ENCODE assay signal across 19 mouse cellular contexts in genomic region chr7:142678611-142679010, GRCm38 (mm10). TPM values are rescaled to one million over a fixed set of nuclear protein-coding genes. Genes with fewer than 3 reads are reported as not detected.
DNase-seq lines count a peak whose midpoint lies in the region; ATAC-seq lines count a peak whose summit lies in the region.
"Had no signal": no experiment of that assay in that cellular context is flagged by ENCODE, and none has a peak within 500 bp of the region (broad histone marks: within the 10 kb centered on the region; RNA-seq: fewer than 3 reads in every experiment).

No protein-coding gene starts in this region.

- 0 out of 2 replicates have a peak, but pooled peaks cover 3% of the 10 kb centered on the region for H3K4me1 ChIP-seq in kidney, embryonic 15.5 days
- no peaks in the 10 kb centered on the region for H3K4me1 ChIP-seq in hindbrain, embryonic 11.5 days (replicated peaks; ENCODE audit: control insufficient read depth, insufficient read depth, low read length)
- H3K4me1 ChIP-seq: megakaryocyte, embryonic 14.5 days had no signal

- no peaks in the 10 kb centered on the region for H3K27me3 ChIP-seq in kidney, embryonic 15.5 days
- H3K27me3 ChIP-seq in hindbrain, embryonic 11.5 days (ENCODE audit: control insufficient read depth, insufficient read depth, low read length), result no peaks in the 10 kb centered on the region

- H3K4me2 ChIP-seq in kidney, embryonic 15.5 days, result no peak overlapping the region
- H3K4me2 ChIP-seq in hindbrain, embryonic 11.5 days (replicated peaks; ENCODE audit: low read depth, low read length), result no peak overlapping the region

- DNase-seq in adrenal gland, adult 2 months, result peak; percentile 85
- no peak for DNase-seq in adrenal gland, postnatal 4 days (ENCODE audit: low spot score in 2 of 2)
- peak; percentile 44 for DNase-seq in kidney, adult 11 months
- DNase-seq in adrenal gland, adult 8-10 months, result peak; percentile 65
- peak; percentile 64 for DNase-seq in gastrocnemius, postnatal 25 days
- no peak for DNase-seq in hindbrain, embryonic 11.5 days (ENCODE audit: low spot score)
- no peak for DNase-seq in spleen, postnatal 10 days (ENCODE audit: low spot score in 2 of 2)
- DNase-seq: cerebellum, adult 9-11 months; forebrain, postnatal 0 days; liver, postnatal 0 days; lung, postnatal 14 days; right cerebral cortex, adult 18-20 months had no signal

- no peak overlapping the region for H3K9ac ChIP-seq in kidney, embryonic 15.5 days
- H3K9ac ChIP-seq in hindbrain, embryonic 11.5 days (ENCODE audit: low read depth, low read length), result no peak overlapping the region
- H3K9ac ChIP-seq: forebrain, postnatal 0 days; liver, postnatal 0 days had no signal

- no peaks in the 10 kb centered on the region for H3K36me3 ChIP-seq in kidney, embryonic 15.5 days
- H3K36me3 ChIP-seq in hindbrain, embryonic 11.5 days (ENCODE audit: control insufficient read depth, insufficient read depth, low read length), result no peaks in the 10 kb centered on the region

- no peak overlapping the region for H3K4me3 ChIP-seq in kidney, embryonic 15.5 days (replicated peaks)
- no peak overlapping the region for H3K4me3 ChIP-seq in hindbrain, embryonic 11.5 days (ENCODE audit: low read depth, low read length)
- H3K4me3 ChIP-seq: megakaryocyte, embryonic 14.5 days had no signal

- 91% methylated on average over 3 of the region's 3 CpGs for WGBS in kidney, embryonic 15.5 days
- 86% methylated on average over 3 of the region's 3 CpGs for WGBS in hindbrain, embryonic 11.5 days

- H3K27ac ChIP-seq in kidney, embryonic 15.5 days, result no peak overlapping the region
- H3K27ac ChIP-seq in hindbrain, embryonic 11.5 days (ENCODE audit: low read depth, low read length), result no peak overlapping the region
- H3K27ac ChIP-seq: stomach, postnatal 0 days had no signal

- H3K9me3 ChIP-seq in kidney, embryonic 15.5 days (replicated peaks), result no peaks in the 10 kb centered on the region
- H3K9me3 ChIP-seq in hindbrain, embryonic 11.5 days (ENCODE audit: control insufficient read depth, low read length), result no peaks in the 10 kb centered on the region
- H3K9me3 ChIP-seq: megakaryocyte, embryonic 14.5 days had no signal

- ATAC-seq in kidney, embryonic 15.5 days (replicated peaks; ENCODE audit: low FRiP score), result no peak
- no peak for ATAC-seq in hindbrain, embryonic 11.5 days (ENCODE audit: low FRiP score)
- ATAC-seq: forebrain, postnatal 0 days; liver, postnatal 0 days; midbrain, embryonic 16.5 days had no signal

RNA-seq across cellular contexts. Expression of gene Gm49394, which starts 8.9 kb away (rescaled TPM):
- not detected for total RNA-seq in adrenal gland, adult 2 months (2021)
- not detected in 2 replicates for polyA plus RNA-seq in adrenal gland, adult 2 months (2012; rRNA removed)
- under 1 TPM in 1 of 2 experiments, not detected in 1; 0.11 TPM for total RNA-seq in adrenal gland, postnatal 4 days (2021)
- not detected in 2 replicates for polyA plus RNA-seq in kidney, embryonic 15.5 days (2015; fragmentation: Nextera tagmentation; extraction: Ambion mirVana)
- not detected for total RNA-seq in adrenal gland, adult 8-10 months (2022)
- total RNA-seq in gastrocnemius, postnatal 25 days (2021), result under 1 TPM in 1 of 2 experiments, not detected in 1; 0.08 TPM
- polyA plus RNA-seq in hindbrain, embryonic 11.5 days (2014; fragmentation: Nextera tagmentation; extraction: Ambion mirVana), result not detected in 2 replicates
- total RNA-seq: forebrain, postnatal 0 days; hematopoietic stem cell, adult 5-6 weeks; MEL had no signal
- polyA plus RNA-seq: large intestine, adult 2 months; midbrain, embryonic 16.5 days; stomach, postnatal 0 days had no signal

RNA-seq across cellular contexts. Expression of gene Igf2, which starts 12.0 kb away (rescaled TPM):
- 10 to 100 TPM in 1 of 2 experiments, 1 to 10 TPM in 1; 8.6 to 13.1 TPM for total RNA-seq in adrenal gland, adult 2 months (2021)
- polyA plus RNA-seq in adrenal gland, adult 2 months (2012; rRNA removed), result 22.4 and 32.0 TPM in 2 replicates
- 1,000 to 10,000 TPM in 1 of 2 experiments, 100 to 1,000 TPM in 1; 616 to 1,339 TPM for total RNA-seq in adrenal gland, postnatal 4 days (2021)
- 693 and 696 TPM in 2 replicates for polyA plus RNA-seq in kidney, embryonic 15.5 days (2015; fragmentation: Nextera tagmentation; extraction: Ambion mirVana)
- 10 to 100 TPM; 17.1 to 37.9 (median 21.7) TPM for total RNA-seq in adrenal gland, adult 8-10 months (2022)
- total RNA-seq in gastrocnemius, postnatal 25 days (2021), result 100 to 1,000 TPM; 251 to 313 TPM
- polyA plus RNA-seq in hindbrain, embryonic 11.5 days (2014; fragmentation: Nextera tagmentation; extraction: Ambion mirVana), result 189 and 268 TPM in 2 replicates
- total RNA-seq: hematopoietic stem cell, adult 5-6 weeks; MEL had no signal

Comparison
In these comparisons a context has a peak if more than half of its experiments do, and no peak if none do; other contexts are left out.
1. DNase-seq: peak in adrenal gland, adult 2 months (single experiment), kidney, adult 11 months (single experiment), adrenal gland, adult 8-10 months (single experiment) and gastrocnemius, postnatal 25 days (single experiment); none in adrenal gland, postnatal 4 days (0 of 2), hindbrain, embryonic 11.5 days (single experiment) and spleen, postnatal 10 days (0 of 2).
2. RNA of gene Igf2, which starts 12.0 kb away (total RNA-seq): 616 to 1,339 TPM in adrenal gland, postnatal 4 days and 251 to 313 TPM in gastrocnemius, postnatal 25 days; 17.1 to 37.9 TPM in adrenal gland, adult 8-10 months and 8.6 to 13.1 TPM in adrenal gland, adult 2 months; every median in the first group is over 4 times any median in the second.